Mouse (Mus musculus) retina, postnatal 1 day (tissue): ENCODE data around the gene Stx6.

Experiments used
- DNase-seq: peaks from one replicate; pipeline ENCODE4 v3.0.0-alpha.2; 2012

Gene Stx6

GRCm38 (mm10) chr1:155236306-155237024, 78.0 kb downstream of the Stx6 start:
- peak; percentile 61 for DNase-seq

- peak; percentile 18 for DNase-seq
Observed at GRCm38 (mm10) chr1:155237390-155237789, 78.9 kb downstream of the Stx6 start.

- DNase-seq = no peak
Observed at GRCm38 (mm10) chr1:155238126-155238525, 79.6 kb downstream of the Stx6 start.

GRCm38 (mm10) chr1:155239169-155239568, 80.7 kb downstream of the Stx6 start:
- peak; percentile 30 for DNase-seq

GRCm38 (mm10) chr1:155239962-155240717, 81.6 kb downstream of the Stx6 start:
- no peak for DNase-seq

GRCm38 (mm10) chr1:155241701-155242487, 83.4 kb downstream of the Stx6 start:
- peak; percentile 22 for DNase-seq

- DNase-seq = no peak
Observed at GRCm38 (mm10) chr1:155242488-155242745, 83.9 kb downstream of the Stx6 start.

GRCm38 (mm10) chr1:155243797-155244770, 85.6 kb downstream of the Stx6 start, which contains the start of gene BC034090:
Gene BC034090, minus strand, starts transcription at chr1:155244444.
- DNase-seq = peak; percentile 72

- DNase-seq = peak; percentile 65
Observed at GRCm38 (mm10) chr1:155244771-155245211, 86.3 kb downstream of the Stx6 start.

GRCm38 (mm10) chr1:155245516-155245915, 87.0 kb downstream of the Stx6 start:
- peak; percentile 4 for DNase-seq

- no peak for DNase-seq
Observed at GRCm38 (mm10) chr1:155247441-155247840, 88.9 kb downstream of the Stx6 start.

- no peak for DNase-seq
Observed at GRCm38 (mm10) chr1:155248041-155248440, 89.5 kb downstream of the Stx6 start.

GRCm38 (mm10) chr1:155249896-155250295, 91.4 kb downstream of the Stx6 start:
- peak; percentile 43 for DNase-seq

- no peak for DNase-seq
Observed at GRCm38 (mm10) chr1:155250531-155251135, 92.1 kb downstream of the Stx6 start.

GRCm38 (mm10) chr1:155251596-155251995, 93.1 kb downstream of the Stx6 start:
- no peak for DNase-seq

GRCm38 (mm10) chr1:155252631-155253121, 94.2 kb downstream of the Stx6 start:
- DNase-seq = peak; percentile 59

GRCm38 (mm10) chr1:155253126-155253525, 94.6 kb downstream of the Stx6 start:
- DNase-seq = no peak

- no peak for DNase-seq
Observed at GRCm38 (mm10) chr1:155254309-155254708, 95.8 kb downstream of the Stx6 start.
